Mouse (Mus musculus): ENCODE results near the gene Lsm4.

- TF ChIP-seq POLR2A (IDR thresholded peaks at IDR 0.05; ENCODE audit: low read depth, low read length) = no peak
- no peak for TF ChIP-seq CTCF (IDR thresholded peaks at IDR 0.05; ENCODE audit: borderline replicate concordance, insufficient read depth, low read length)
Observed at GRCm38 (mm10) chr8:70695318-70696018, 22.4 kb downstream of the Lsm4 start.

Measured in embryonic fibroblast, embryonic 13.5 days (primary cell).